ENCODE assay signal across 26 mouse cellular contexts in genomic region chr7:144982358-144983110, GRCm38 (mm10). TPM values are rescaled to one million over a fixed set of nuclear protein-coding genes. Genes with fewer than 3 reads are reported as not detected.
A peak's percentile ranks its signal among the peaks of the same experiment; 100 is the strongest.
DNase-seq lines count a peak whose midpoint lies in the region; ATAC-seq and TF ChIP-seq lines count a peak whose summit lies in the region.
"Had no signal": no experiment of that assay in that cellular context is flagged by ENCODE, and none has a peak within 500 bp of the region (broad histone marks: within the 10 kb centered on the region; RNA-seq: fewer than 3 reads in every experiment).

No protein-coding gene starts in this region.

- no peak for TF ChIP-seq POLR2A in lung, adult 2 months (IDR thresholded peaks at IDR 0.05; ENCODE audit: borderline replicate concordance, extremely low read depth, low read depth, low read length)

- no peaks in the 10 kb centered on the region for H3K36me3 ChIP-seq in lung, postnatal 0 days (ENCODE audit: insufficient read depth, low read length)
- no peaks in the 10 kb centered on the region for H3K36me3 ChIP-seq in stomach, postnatal 0 days (ENCODE audit: control insufficient read depth, insufficient read depth, low read length)
- no peaks in the 10 kb centered on the region for H3K36me3 ChIP-seq in hindbrain, embryonic 11.5 days (ENCODE audit: control insufficient read depth, insufficient read depth, low read length)
- H3K36me3 ChIP-seq: forebrain, embryonic 15.5 days; limb, embryonic 10.5 days; limb, embryonic 15.5 days; liver, embryonic 13.5 days; midbrain, embryonic 12.5 days; neural tube, embryonic 13.5 days had no signal

- peak; percentile 89 for DNase-seq in heart, adult 11 months
- no peak for DNase-seq in heart, postnatal 14 days
- peak; percentile 23 for DNase-seq in lung, postnatal 0 days (ENCODE audit: low spot score)
- no peak for DNase-seq in lung, adult 2 months
- peak; percentile 34 for DNase-seq in lung, postnatal 25 days (ENCODE audit: low spot score)
- DNase-seq in stomach, postnatal 0 days (ENCODE audit: low spot score), result peak; percentile 63
- DNase-seq in hindbrain, embryonic 11.5 days (ENCODE audit: low spot score), result no peak
- DNase-seq in yolk sac, embryonic 10.5 days (ENCODE audit: low spot score), result no peak
- DNase-seq: adrenal gland, adult 8-10 months; cerebellum, adult 2 months; cerebellum, postnatal 14 days; heart, postnatal 4 days; kidney, adult 9 months; kidney, postnatal 10 days; liver, embryonic 13.5 days; lung, embryonic 14.5 days; right cerebral cortex, postnatal 4 days had no signal

- no peak for TF ChIP-seq EP300 in lung, postnatal 0 days (IDR thresholded peaks at IDR 0.05)
- no peak for TF ChIP-seq EP300 in stomach, postnatal 0 days (optimal IDR thresholded peaks at IDR 0.05)

- WGBS in lung, postnatal 0 days, result 77% methylated on average over 6 of the region's 6 CpGs
- WGBS in lung, adult 2 months, result 69% methylated on average over 6 of the region's 6 CpGs
- whole genome bisulfite sequencing in stomach, postnatal 0 days, result 79% methylated on average over 6 of the region's 6 CpGs
- 87% methylated on average over 6 of the region's 6 CpGs for WGBS in hindbrain, embryonic 11.5 days

- intact Hi-C loops in heart, postnatal 14 days (cut with DNase I), result no loop called here

- H3K27me3 ChIP-seq in lung, postnatal 0 days (replicated peaks; ENCODE audit: insufficient read depth, low read length), result no peaks in the 10 kb centered on the region
- H3K27me3 ChIP-seq in stomach, postnatal 0 days (ENCODE audit: control insufficient read depth, insufficient read depth, low read length), result no peaks in the 10 kb centered on the region
- H3K27me3 ChIP-seq in hindbrain, embryonic 11.5 days (ENCODE audit: control insufficient read depth, insufficient read depth, low read length), result no peaks in the 10 kb centered on the region
- H3K27me3 ChIP-seq: forebrain, embryonic 15.5 days; limb, embryonic 15.5 days; liver, embryonic 13.5 days; midbrain, embryonic 12.5 days; neural tube, embryonic 13.5 days had no signal

- no peak for TF ChIP-seq CTCF in lung, postnatal 0 days (IDR thresholded peaks at IDR 0.05)
- TF ChIP-seq CTCF in lung, adult 2 months (IDR thresholded peaks at IDR 0.05; ENCODE audit: insufficient read depth, low read length), result no peak
- no peak for TF ChIP-seq CTCF in stomach, postnatal 0 days (IDR thresholded peaks at IDR 0.05; ENCODE audit: low read depth)

- H3K9ac ChIP-seq in lung, postnatal 0 days (replicated peaks; ENCODE audit: low read depth), result no peak overlapping the region
- no peak overlapping the region for H3K9ac ChIP-seq in stomach, postnatal 0 days (ENCODE audit: low read length)
- H3K9ac ChIP-seq in hindbrain, embryonic 11.5 days (ENCODE audit: low read depth, low read length), result no peak overlapping the region
- H3K9ac ChIP-seq: forebrain, embryonic 15.5 days; hindbrain, embryonic 14.5 days; limb, embryonic 15.5 days; liver, embryonic 13.5 days; lung, embryonic 14.5 days; midbrain, embryonic 12.5 days; neural tube, embryonic 13.5 days had no signal

- no peak overlapping the region for H3K27ac ChIP-seq in lung, postnatal 0 days (ENCODE audit: low read length)
- H3K27ac ChIP-seq in stomach, postnatal 0 days (replicated peaks), result no peak overlapping the region
- no peak overlapping the region for H3K27ac ChIP-seq in hindbrain, embryonic 11.5 days (ENCODE audit: low read depth, low read length)
- H3K27ac ChIP-seq: forebrain, embryonic 15.5 days; hindbrain, embryonic 14.5 days; limb, embryonic 15.5 days; liver, embryonic 13.5 days; midbrain, embryonic 12.5 days; neural tube, embryonic 13.5 days had no signal

- no peak overlapping the region for H3K4me2 ChIP-seq in lung, postnatal 0 days (replicated peaks; ENCODE audit: low read depth, low read length)
- H3K4me2 ChIP-seq in stomach, postnatal 0 days (replicated peaks; ENCODE audit: low read depth), result no peak overlapping the region
- no peak overlapping the region for H3K4me2 ChIP-seq in hindbrain, embryonic 11.5 days (replicated peaks; ENCODE audit: low read depth, low read length)
- H3K4me2 ChIP-seq: forebrain, embryonic 15.5 days; heart, embryonic 11.5 days; hindbrain, embryonic 14.5 days; limb, embryonic 15.5 days; liver, embryonic 13.5 days; lung, embryonic 14.5 days; midbrain, embryonic 12.5 days; neural tube, embryonic 13.5 days had no signal

- no peaks in the 10 kb centered on the region for H3K9me3 ChIP-seq in lung, postnatal 0 days (ENCODE audit: low read length)
- H3K9me3 ChIP-seq in stomach, postnatal 0 days (ENCODE audit: control insufficient read depth, low read length), result no peaks in the 10 kb centered on the region
- H3K9me3 ChIP-seq in hindbrain, embryonic 11.5 days (ENCODE audit: control insufficient read depth, low read length), result no peaks in the 10 kb centered on the region
- H3K9me3 ChIP-seq: forebrain, embryonic 15.5 days; limb, embryonic 10.5 days; limb, embryonic 15.5 days; liver, embryonic 13.5 days; midbrain, embryonic 12.5 days; neural tube, embryonic 13.5 days had no signal

- ATAC-seq in lung, postnatal 0 days, result peak; percentile 27
- ATAC-seq in stomach, postnatal 0 days (ENCODE audit: low FRiP score, low TSS enrichment), result no peak
- no peak for ATAC-seq in hindbrain, embryonic 11.5 days (ENCODE audit: low FRiP score)
- ATAC-seq: CD4-positive, CD25-positive, alpha-beta regulatory T cell, adult 4 months; forebrain, embryonic 15.5 days had no signal

- no peak overlapping the region for H3K4me3 ChIP-seq in lung, postnatal 0 days (ENCODE audit: low read depth, low read length)
- H3K4me3 ChIP-seq in lung, adult 2 months (replicated peaks; ENCODE audit: extremely low read depth, low read depth, low read length), result no peak overlapping the region
- no peak overlapping the region for H3K4me3 ChIP-seq in stomach, postnatal 0 days (ENCODE audit: low read depth, low read length)
- H3K4me3 ChIP-seq in hindbrain, embryonic 11.5 days (ENCODE audit: low read depth, low read length), result no peak overlapping the region
- H3K4me3 ChIP-seq: erythroblast, embryonic 14.5 days; forebrain, embryonic 15.5 days; limb, embryonic 10.5 days; limb, embryonic 15.5 days; liver, embryonic 13.5 days; midbrain, embryonic 12.5 days; neural tube, embryonic 13.5 days had no signal

- H3K4me1 ChIP-seq in lung, postnatal 0 days (ENCODE audit: insufficient read depth, low read depth, low read length), result no peaks in the 10 kb centered on the region
- peaks cover 17% of the 10 kb centered on the region for H3K4me1 ChIP-seq in lung, adult 2 months (ENCODE audit: control insufficient read depth, insufficient read depth, low read length)
- no peaks in the 10 kb centered on the region for H3K4me1 ChIP-seq in stomach, postnatal 0 days (replicated peaks; ENCODE audit: control insufficient read depth, insufficient read depth)
- no peaks in the 10 kb centered on the region for H3K4me1 ChIP-seq in hindbrain, embryonic 11.5 days (replicated peaks; ENCODE audit: control insufficient read depth, insufficient read depth, low read length)
- H3K4me1 ChIP-seq: forebrain, embryonic 15.5 days; midbrain, embryonic 12.5 days; neural tube, embryonic 13.5 days had no signal

RNA-seq across cellular contexts. Expression of gene Ccnd1, which starts 42.8 kb away (rescaled TPM):
- 10 to 100 TPM; 37.2 to 58.8 TPM for total RNA-seq in heart, postnatal 14 days (2021)
- 68.4 and 75.5 TPM in 2 replicates for polyA plus RNA-seq in lung, postnatal 0 days (2015; fragmentation: Nextera tagmentation; extraction: Ambion mirVana)
- polyA plus RNA-seq in lung, adult 2 months (2012; rRNA removed), result 106 and 138 TPM in 2 replicates
- 38.7 and 38.9 TPM in 2 replicates for polyA plus RNA-seq in stomach, postnatal 0 days (2015; fragmentation: Nextera tagmentation; extraction: Ambion mirVana)
- 185 and 200 TPM in 2 replicates for polyA plus RNA-seq in hindbrain, embryonic 11.5 days (2014; fragmentation: Nextera tagmentation; extraction: Ambion mirVana)

Comparison
In these comparisons a context has a peak if more than half of its experiments do, and no peak if none do; other contexts are left out.
1. DNase-seq: peak in heart, adult 11 months (single experiment), lung, postnatal 0 days (single experiment), lung, postnatal 25 days (single experiment) and stomach, postnatal 0 days (single experiment); none in heart, postnatal 14 days (0 of 2), lung, adult 2 months (single experiment), hindbrain, embryonic 11.5 days (single experiment) and yolk sac, embryonic 10.5 days (single experiment).